Mouse (Mus musculus) neural tube, embryonic 10.5 days (tissue): Measurements from ENCODE around the gene Thtpa.

Source experiments
- DNase-seq: peaks from one replicate; pipeline ENCODE4 v3.0.0-alpha.2; 2017; ENCODE audit warnings: low spot score; ENCODE audit errors: extremely low spot score

Thtpa gene

GRCm38 (mm10) chr14:55094704-55095231 lies at the start of gene Thtpa:
Thtpa (plus strand) TSS chr14:55094784.
- peak; percentile 87 for DNase-seq

DNA sequence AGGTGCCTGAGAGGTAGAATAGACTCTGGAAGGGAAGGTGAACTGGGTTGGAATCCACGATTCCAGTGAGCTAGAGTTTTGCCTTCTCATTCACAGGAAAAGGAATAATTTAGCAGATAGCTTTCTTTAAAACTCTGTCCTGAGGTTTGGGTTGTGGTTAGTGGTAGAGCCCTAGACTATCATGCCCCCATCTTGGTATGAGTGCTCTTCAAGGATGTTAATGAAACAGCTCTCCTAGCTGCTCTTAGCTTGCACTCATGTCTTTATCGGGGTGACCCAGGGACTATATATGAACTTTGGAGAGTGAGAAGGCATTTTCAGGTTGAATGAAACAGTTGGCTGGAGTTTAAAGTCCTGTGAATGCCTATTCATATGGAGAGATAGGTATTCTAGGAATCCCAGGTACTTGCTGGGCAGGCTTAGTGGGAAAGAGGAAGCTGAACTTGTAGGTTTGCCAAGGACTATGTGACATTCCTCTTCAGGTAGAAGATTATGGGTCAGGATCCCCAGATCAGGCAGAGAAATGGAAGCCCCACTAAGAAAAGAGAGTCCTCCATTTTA lies 46.5 kb upstream of the Thtpa start:
- no peak for DNase-seq

GRCm38 (mm10) chr14:55052496-55052895 lies 42.1 kb upstream of the Thtpa start:
- no peak for DNase-seq

- DNase-seq, result no peak
Observed at GRCm38 (mm10) chr14:55053050-55053449, 41.5 kb upstream of the Thtpa start.

GRCm38 (mm10) chr14:55053708-55054190 lies 40.8 kb upstream of the Thtpa start:
- no peak for DNase-seq

DNA sequence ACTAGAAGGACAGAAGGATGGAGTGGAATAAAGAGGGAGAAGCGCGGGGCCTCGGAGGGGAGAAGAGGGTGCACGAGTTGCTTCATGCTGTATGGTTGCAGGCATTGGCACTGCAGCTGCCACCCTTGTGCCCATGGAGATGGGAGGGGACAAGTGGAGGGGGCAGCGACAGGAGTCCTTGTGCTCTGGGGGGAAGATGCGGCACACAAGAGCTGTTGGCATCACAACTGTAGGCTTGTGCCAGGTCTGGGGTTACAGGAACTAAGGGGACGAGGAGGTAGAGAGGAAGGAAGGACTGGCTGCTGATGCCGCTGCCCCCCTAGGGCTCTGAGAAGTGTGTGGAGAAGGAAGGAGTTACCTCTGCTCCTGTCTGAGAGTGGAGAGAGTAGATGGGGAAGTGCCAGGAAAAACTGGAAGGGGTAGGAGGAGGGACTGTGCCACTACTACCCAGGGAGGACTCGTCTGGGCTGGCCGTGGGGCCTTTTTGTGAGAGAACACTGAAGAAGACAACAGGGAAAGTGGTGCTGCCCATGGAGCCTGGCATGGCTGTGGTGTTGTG lies 40.3 kb upstream of the Thtpa start:
- DNase-seq, result no peak

DNA sequence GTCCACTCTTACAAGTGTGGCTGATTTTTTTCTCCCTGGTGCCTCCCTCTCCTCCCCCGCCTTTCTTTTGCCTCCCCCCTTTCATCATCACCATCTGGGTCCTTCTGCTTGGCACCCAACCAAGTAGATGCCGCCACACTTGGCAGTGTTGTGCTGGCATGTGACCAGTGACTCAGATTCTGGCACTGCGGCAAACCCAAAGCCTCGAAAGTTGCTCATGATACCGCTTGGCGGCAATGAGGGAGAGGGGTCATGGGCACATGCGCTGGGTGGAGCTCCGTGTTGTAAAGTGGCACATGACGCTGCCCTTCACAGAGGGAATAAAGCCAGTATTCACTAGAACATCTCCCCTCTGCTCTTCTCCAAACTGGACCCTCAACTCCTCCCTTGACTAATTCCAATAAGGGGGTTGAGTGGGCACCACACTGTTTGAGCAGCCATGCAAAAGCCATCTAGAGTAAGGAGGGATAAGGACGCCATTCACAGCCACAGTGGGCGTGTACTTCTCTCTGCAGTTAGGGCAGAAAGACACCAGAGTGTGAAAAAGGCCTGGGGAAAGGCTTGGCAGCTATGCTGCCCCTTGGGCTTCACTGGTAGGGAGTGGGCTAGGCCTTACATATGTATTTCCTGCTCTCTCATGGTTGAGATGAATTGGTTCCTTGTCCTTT lies 39.3 kb upstream of the Thtpa start:
- DNase-seq, result no peak

DNA sequence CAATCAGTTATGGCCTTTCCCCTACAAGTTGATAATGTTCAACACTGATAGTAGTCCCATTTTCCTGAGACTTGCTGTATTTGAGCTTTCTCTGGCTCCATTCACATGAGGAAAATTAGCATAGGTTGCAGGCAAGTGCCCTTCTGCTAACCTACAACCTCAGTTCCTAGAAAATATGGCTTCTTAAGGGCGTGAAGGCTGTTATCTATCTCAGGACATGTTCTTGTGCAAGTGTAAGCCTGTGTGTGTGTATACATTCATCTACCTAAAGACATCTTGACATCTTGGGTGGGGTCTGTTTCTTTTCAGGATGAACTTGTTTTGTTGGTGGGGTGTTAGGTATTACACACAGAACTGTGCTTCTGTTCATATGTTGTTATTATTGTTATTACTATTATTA lies 35.6 kb upstream of the Thtpa start:
- DNase-seq, result no peak

DNA sequence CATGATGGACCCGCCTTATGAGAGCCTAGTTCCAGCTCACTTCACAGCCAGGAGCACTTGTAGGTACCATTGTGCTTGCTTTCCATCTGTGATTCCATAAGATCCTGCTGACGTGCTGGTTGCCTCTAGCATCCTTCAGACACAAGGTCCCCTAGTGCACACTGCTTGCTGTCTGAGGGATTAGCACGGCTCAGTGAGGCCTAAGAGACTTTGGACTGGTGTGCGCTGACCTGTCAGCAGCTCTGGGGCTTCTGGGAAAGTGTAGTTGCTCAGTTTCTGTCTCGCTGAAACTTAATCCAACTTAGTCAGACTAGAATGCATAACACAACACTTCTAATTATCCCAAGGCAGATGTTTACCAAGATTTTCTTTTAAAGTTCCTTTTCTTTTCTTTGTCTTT lies 34.7 kb upstream of the Thtpa start:
- DNase-seq, result no peak

DNA sequence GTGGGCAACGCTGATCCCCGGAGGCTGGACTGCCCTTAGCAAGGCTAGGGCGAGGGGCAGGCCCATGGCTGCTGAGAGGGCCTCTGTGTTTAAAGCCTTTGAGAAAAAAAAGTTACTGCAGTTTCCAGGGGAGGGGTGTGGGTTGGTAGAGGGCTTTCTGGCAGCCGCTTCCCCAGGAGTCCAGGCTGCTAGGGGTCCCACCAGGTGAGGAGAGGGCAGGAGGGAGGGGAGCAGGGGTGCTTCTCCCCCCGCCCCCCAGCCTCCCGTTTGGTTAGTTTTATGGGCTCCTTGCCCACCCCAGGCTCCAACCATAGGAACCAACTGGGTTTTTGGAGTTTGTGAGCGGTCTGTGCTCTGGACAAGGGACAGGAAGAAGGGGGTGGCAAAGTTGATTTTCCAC lies 32.7 kb upstream of the Thtpa start:
- DNase-seq, result no peak

DNA sequence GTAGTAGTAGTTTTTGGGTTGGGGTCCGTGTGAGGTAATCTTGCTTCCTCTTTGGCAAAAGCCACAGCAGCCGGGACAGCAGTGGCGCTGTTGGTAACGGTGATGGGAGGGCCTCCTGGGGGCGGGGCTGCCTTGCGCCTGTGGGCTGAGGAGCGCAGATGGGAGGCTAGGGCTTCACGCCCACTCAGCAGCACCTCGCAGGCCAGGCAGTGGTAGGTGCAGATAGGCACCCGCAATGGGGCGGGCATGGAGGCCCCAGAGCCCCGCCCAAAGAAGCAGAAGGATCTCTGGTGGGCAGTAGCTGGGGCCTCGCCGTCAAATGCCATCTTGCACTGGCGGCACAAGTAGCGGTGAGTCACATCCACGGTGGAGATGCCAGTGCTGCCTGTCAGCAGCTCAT lies 32.0 kb upstream of the Thtpa start:
- DNase-seq, result no peak

DNA sequence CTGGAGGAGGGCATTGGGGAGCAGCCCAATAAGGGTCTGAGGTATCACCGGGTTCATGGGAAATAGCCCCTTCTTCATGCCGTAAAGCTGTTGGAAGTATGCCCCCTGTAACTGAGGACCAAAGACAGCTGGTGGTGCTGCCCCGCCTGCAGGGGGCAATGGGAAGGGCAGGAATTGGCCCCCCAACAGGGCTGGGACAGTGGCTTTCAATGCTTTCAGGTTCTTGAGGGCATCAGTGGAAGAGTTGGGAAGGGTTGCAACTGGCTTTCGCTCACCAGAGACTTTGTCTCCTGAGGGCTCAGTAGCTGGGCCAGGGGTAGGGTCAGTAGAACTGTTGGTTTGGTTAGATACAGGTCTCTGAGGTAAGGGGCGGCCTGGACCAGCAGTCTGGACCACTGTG lies 31.5 kb upstream of the Thtpa start:
- no peak for DNase-seq

DNA sequence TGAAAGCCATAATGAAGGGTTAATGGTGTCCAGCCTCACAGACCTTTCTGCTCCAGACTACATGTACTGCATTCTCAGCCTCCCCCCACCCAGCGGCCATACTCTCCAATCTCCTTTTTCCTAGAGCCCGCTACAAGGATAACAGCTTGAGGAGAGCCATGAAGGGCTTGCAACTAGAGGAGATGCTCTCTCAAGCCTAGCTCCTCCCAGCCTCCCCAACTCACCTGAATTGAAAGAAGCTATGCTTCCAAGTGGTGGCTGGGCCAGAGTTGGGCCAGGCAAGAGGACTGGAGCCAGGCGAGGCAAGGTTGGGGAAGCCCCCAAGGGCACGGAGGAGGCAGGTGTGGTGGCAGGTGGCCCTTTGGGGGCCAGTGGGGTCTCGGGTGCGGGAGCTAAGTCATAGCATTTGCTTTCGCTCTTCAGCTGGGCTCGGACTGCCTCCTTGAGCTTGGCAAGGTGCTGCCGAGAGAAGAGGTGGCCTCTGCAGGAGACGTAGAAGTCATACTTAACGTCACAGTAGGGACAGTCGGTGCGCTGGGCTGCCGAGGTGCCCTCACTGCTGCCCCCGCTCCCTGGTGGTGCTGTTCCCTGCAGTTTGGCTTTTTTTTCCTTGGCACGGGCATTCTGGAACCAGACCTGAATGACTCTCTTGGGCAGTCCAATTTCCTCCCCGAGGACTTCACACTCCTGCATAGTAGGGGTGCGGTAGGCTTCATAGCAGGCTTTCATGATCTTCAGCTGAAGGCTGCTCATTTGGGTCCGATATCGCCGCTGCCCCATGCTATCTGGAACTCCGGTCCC lies 30.8 kb upstream of the Thtpa start:
- no peak for DNase-seq

DNA sequence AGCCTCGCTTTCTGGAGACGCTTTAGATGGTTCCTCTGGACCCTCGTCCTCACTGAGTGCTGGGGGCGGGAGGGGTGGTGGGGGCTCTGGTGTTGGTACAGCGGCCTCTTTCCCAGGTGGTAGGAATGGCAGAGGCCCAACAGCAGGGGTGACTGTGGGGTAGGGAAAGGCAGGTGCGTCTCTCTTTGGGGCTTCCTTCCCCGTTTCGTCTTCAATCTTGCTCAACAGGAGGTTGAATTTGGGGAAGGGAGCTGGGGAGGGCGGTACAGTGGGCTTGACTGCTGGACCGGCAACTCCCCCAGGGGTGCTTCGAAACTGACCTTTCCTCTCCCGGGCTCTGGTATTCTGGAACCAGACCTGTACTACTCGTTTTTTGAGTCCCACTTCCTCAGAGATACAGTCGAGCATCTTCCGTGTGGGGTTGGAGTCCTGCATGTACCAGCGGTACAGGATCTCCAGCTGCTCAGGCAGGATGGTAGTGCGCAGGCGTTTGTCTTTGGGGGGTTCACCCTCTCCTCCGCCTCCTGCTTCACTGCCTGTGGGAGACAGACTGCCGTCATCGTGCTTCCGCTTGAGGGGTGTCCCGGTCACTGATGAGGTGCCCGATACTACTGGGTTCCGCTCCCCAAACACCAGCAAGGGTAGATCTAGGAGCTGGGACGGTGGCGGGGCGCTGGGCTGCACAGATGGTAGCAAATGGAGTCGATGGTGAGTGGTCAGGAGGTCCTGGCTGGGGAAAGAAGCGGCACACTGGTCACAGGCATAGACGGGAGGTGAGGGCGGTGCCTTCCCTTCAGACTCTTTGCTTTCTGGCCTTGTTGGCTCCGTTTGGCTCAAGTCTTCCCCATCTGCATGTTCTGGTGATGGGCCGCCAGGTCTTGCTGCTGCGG lies 29.9 kb upstream of the Thtpa start:
- no peak for DNase-seq

- no peak for DNase-seq
Observed at GRCm38 (mm10) chr14:55065391-55065790, 29.2 kb upstream of the Thtpa start.

DNA sequence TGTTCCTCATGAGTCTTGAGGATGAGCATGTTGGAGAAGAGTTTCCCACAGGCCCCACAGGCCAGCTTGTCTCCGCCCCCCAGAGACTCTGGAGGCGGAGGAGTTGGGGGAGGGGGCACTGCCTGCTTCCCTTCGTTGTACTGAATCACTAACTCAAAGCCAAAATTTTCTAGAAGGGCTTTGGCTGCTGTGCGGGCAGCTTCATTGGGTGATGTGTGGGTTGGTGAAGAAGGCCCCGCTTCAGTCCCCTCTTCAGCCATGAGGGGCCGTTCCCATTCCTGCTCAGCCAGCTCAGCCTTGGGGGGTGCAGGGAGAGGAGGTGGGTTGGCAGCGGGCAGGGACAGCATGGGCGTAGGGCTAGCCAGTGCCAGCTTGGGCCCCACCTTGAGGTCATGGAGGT lies 28.5 kb upstream of the Thtpa start:
- no peak for DNase-seq

DNA sequence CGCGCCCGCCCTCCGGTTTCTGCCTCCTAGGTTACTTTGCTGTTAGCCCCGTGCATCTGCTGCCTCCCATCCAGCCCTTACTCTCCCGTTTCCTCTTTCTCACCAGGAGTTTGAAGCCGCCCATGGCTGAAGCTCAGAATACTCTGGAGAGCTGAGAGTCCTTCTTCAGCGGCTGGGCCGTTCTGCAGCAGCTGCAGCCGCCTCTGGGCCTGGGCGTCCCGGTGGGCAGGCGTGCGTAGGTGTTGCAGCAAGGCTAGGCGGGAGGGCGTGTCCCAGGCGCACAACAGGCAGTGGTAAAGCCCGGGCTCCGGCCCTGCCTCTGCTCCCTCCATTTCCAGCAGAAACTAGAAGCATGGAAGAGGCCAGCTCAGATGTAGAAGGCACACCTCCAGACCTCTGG lies 22.8 kb upstream of the Thtpa start:
- DNase-seq, result no peak

- no peak for DNase-seq
Observed at GRCm38 (mm10) chr14:55074416-55074815, 20.2 kb upstream of the Thtpa start.

DNA sequence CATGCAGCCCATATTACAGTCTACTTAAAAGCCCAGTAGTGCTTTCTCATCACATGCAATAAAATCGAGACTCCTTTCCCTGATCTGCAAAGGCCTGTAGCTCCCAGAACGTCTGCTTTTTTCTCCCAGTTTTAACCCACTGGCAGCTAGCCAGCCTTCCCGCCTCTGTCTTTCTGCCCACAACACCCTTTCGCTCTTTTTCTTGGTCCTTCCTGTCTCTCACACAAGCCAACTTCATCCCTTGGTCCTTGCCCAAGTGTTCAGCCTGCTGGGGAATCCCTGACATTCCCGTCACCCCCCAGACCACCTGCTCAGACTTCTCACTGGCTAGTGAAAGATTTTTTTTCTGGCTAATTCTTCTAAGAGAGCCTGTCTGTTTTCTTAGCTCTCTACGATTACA lies 18.4 kb upstream of the Thtpa start:
- DNase-seq, result no peak

GRCm38 (mm10) chr14:55076956-55077355 lies 17.6 kb upstream of the Thtpa start:
- DNase-seq, result no peak
